Mouse (Mus musculus): ENCODE data around the gene Gm38431.

The Gm38431 gene

DNA sequence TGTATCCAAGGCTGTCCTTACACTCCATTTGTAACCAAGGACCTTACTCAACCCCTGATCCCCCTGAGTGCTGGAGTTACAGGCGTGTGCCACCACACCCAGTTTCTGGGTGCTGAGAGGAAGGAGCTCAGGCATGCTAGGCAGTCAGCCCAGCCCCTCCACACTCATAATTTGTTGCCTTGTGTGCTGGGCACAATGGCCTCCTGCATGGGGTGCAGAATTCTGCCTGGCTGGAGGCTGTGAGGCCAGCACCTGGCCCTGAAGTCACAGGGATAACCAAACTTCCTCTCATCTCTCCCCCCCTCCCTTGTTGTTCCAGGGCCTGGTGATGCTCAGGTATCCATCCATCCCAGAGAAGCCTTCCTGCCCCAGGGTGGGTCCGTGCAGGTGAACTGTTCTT lies 73.2 kb downstream of the Gm38431 start:
- DNase-seq (ENCODE audit: low spot score in 2 of 2), result no peak
